Mouse (Mus musculus): ENCODE measurements around the gene Wfdc3.
A peak's percentile ranks its signal among the peaks of the same experiment; 100 is the strongest.
"Not testable (repeated sequence)": the region's sequence is repeated elsewhere in the genome, so short reads cannot be mapped to it uniquely, and the experiment has no call there.

Wfdc3 gene

GRCm38 (mm10) chr2:164735446-164735845 lies 10.3 kb downstream of the Wfdc3 start:
- DNase-seq = no peak

GRCm38 (mm10) chr2:164734839-164735238 lies 10.9 kb downstream of the Wfdc3 start:
- DNase-seq = no peak

GRCm38 (mm10) chr2:164733259-164733658 lies 12.5 kb downstream of the Wfdc3 start:
- DNase-seq = no peak

- DNase-seq = no peak
Measured at GRCm38 (mm10) chr2:164731719-164732118, 14.0 kb downstream of the Wfdc3 start.

- DNase-seq = peak; percentile 52 to 53
Measured at GRCm38 (mm10) chr2:164725895-164726619, 19.7 kb downstream of the Wfdc3 start.

- DNase-seq = no peak
Measured at GRCm38 (mm10) chr2:164723276-164723675, 22.5 kb downstream of the Wfdc3 start.

- not testable (repeated sequence) for DNase-seq
Measured at GRCm38 (mm10) chr2:164716194-164716786, 29.4 kb downstream of the Wfdc3 start.

- DNase-seq = no peak
Measured at GRCm38 (mm10) chr2:164715005-164715404, 30.7 kb downstream of the Wfdc3 start, which contains the start of gene Spint5. Gene Spint5 (plus strand): TSS chr2:164715305.

- no peak for DNase-seq
Measured at GRCm38 (mm10) chr2:164705991-164706390, 39.7 kb downstream of the Wfdc3 start.

GRCm38 (mm10) chr2:164705328-164705727 lies 40.4 kb downstream of the Wfdc3 start:
- DNase-seq = no peak

- no peak for DNase-seq
Measured at GRCm38 (mm10) chr2:164704235-164704634, 41.5 kb downstream of the Wfdc3 start.

GRCm38 (mm10) chr2:164701761-164702160 lies 44.0 kb downstream of the Wfdc3 start:
- DNase-seq = no peak

- DNase-seq = no peak
Measured at GRCm38 (mm10) chr2:164700959-164701358, 44.8 kb downstream of the Wfdc3 start.

- no peak for DNase-seq
Measured at GRCm38 (mm10) chr2:164698201-164698600, 47.5 kb downstream of the Wfdc3 start, which contains the start of gene Spint4. Gene Spint4 (plus strand): TSS chr2:164698501.

GRCm38 (mm10) chr2:164684807-164685206 lies 60.9 kb downstream of the Wfdc3 start, which contains the start of gene Wfdc13:
Gene Wfdc13 (plus strand): TSS chr2:164685107.
- DNase-seq = no peak

Measured in thymus, postnatal 36 days (tissue).